Mouse (Mus musculus): ENCODE data around the gene Ccl12.

The Ccl12 gene

DNA sequence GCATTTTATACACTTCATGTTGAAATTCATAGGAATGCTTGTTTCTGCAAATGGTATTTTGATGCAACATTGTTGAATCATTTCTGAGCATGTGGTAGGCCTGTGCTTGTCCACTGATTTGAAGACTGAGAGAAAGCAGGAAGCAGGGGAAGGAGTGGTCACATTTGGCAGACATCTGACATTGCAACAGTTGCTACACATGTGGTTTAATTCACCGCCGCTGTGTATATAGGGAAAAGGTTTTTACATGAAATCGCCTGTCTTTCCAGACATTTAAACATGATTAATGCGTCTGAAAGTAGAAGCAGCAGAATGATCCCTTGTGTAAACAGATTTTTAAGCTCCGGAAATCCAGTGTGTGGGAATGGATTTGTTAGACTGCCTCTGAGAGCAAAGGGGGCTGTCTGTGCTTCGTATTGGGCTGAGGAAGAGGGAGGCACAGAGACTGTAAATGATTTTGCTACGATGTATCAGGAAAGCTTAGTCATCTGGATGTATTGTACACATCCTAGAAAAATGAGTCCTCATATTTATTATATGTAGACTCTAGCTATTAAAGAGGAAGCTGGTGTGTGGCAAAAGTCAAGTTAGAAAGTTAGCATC is 37.9 kb downstream of the Ccl12 start:
- no peak for DNase-seq (ENCODE audit: low spot score)

All from ovary, postnatal 36 days (tissue).